Mouse (Mus musculus) bone marrow, adult 2 months (tissue): ENCODE data around the gene Nudt16.

Experiments used
- CTCF ChIP-seq: fragments of 200-500 bp; IDR thresholded peaks from 2 replicates; pipeline ENCODE4 v1.5.1; 2011; ENCODE audit warnings: low read length, control low read depth; ENCODE audit not compliant: control insufficient read depth, insufficient read depth
- POLR2A ChIP-seq: fragments of 200-500 bp; IDR thresholded peaks from 2 replicates; pipeline ENCODE4 v1.6.1; 2011; ENCODE audit warnings: low read depth, mild to moderate bottlenecking, control low read depth, low read length, borderline replicate concordance; ENCODE audit not compliant: control insufficient read depth

DNA sequence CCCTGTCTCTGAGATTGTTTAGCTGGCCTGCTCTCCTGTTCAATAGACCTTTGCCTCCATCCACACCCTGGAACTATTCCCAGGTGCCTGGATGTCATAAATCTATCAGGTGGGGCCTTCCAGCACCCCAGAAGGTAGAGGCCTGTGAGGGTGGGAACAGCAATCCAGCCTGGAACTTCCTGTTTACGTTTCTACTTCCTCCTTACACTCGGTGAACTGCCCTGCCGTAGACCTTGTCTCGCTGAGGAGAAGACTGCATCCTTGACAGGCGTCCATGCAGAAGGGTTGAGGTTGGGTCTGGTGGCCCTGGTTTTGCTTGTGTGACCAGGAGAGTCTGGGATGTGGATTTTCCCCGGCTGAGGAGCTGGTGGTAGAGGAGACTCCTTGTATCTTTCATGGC lies 7.6 kb upstream of the Nudt16 start:
- TF ChIP-seq CTCF (no peak), POLR2A (no peak)
